Mouse (Mus musculus): ENCODE measurements around the gene Acbd5.
"Not testable (repeated sequence)": the region's sequence is repeated elsewhere in the genome, so short reads cannot be mapped to it uniquely, and the experiment has no call there.

Gene Acbd5

GRCm38 (mm10) chr2:23067552-23068369 is at the start of gene Acbd5:
Gene Acbd5 (plus strand): TSS chr2:23068167.
- peak; percentile 97 for DNase-seq (ENCODE audit: low read depth, low spot score)

GRCm38 (mm10) chr2:23019170-23019569 is 48.8 kb upstream of the Acbd5 start:
- DNase-seq (ENCODE audit: low read depth, low spot score): no peak

- no peak for DNase-seq (ENCODE audit: low read depth, low spot score)
Measured at GRCm38 (mm10) chr2:23021320-23021719, 46.6 kb upstream of the Acbd5 start.

GRCm38 (mm10) chr2:23021721-23022120 is 46.2 kb upstream of the Acbd5 start:
- no peak for DNase-seq (ENCODE audit: low read depth, low spot score)

- no peak for DNase-seq (ENCODE audit: low read depth, low spot score)
Measured at GRCm38 (mm10) chr2:23023023-23023422, 44.9 kb upstream of the Acbd5 start.

GRCm38 (mm10) chr2:23023714-23024282 is 44.2 kb upstream of the Acbd5 start:
- DNase-seq (ENCODE audit: low read depth, low spot score): no peak

- no peak for DNase-seq (ENCODE audit: low read depth, low spot score)
Measured at GRCm38 (mm10) chr2:23026379-23026778, 41.6 kb upstream of the Acbd5 start.

- no peak for DNase-seq (ENCODE audit: low read depth, low spot score)
Measured at GRCm38 (mm10) chr2:23028826-23029225, 39.1 kb upstream of the Acbd5 start.

GRCm38 (mm10) chr2:23030631-23031030 is 37.3 kb upstream of the Acbd5 start:
- no peak for DNase-seq (ENCODE audit: low read depth, low spot score)

GRCm38 (mm10) chr2:23034692-23035435 is 33.1 kb upstream of the Acbd5 start:
- DNase-seq (ENCODE audit: low read depth, low spot score): no peak

GRCm38 (mm10) chr2:23035467-23035866 is 32.5 kb upstream of the Acbd5 start:
- DNase-seq (ENCODE audit: low read depth, low spot score): no peak

- DNase-seq (ENCODE audit: low read depth, low spot score): no peak
Measured at GRCm38 (mm10) chr2:23039082-23040000, 28.6 kb upstream of the Acbd5 start.

GRCm38 (mm10) chr2:23040001-23040646 is 27.8 kb upstream of the Acbd5 start, which contains the start of gene Abi1:
Gene Abi1 (minus strand): TSS chr2:23040241.
- DNase-seq (ENCODE audit: low read depth, low spot score): peak; percentile 97

- not testable (repeated sequence) for DNase-seq (ENCODE audit: low read depth, low spot score)
Measured at GRCm38 (mm10) chr2:23040690-23041089, 27.3 kb upstream of the Acbd5 start.

- peak; percentile 30 for DNase-seq (ENCODE audit: low read depth, low spot score)
Measured at GRCm38 (mm10) chr2:23041457-23041856, 26.5 kb upstream of the Acbd5 start.

GRCm38 (mm10) chr2:23042189-23042588 is 25.8 kb upstream of the Acbd5 start:
- DNase-seq (ENCODE audit: low read depth, low spot score): no peak

GRCm38 (mm10) chr2:23045703-23046102 is 22.3 kb upstream of the Acbd5 start:
- no peak for DNase-seq (ENCODE audit: low read depth, low spot score)

GRCm38 (mm10) chr2:23048006-23048405 is 20.0 kb upstream of the Acbd5 start:
- peak; percentile 59 for DNase-seq (ENCODE audit: low read depth, low spot score)

GRCm38 (mm10) chr2:23051890-23052289 is 16.1 kb upstream of the Acbd5 start:
- DNase-seq (ENCODE audit: low read depth, low spot score): no peak

GRCm38 (mm10) chr2:23052523-23052922 is 15.4 kb upstream of the Acbd5 start:
- no peak for DNase-seq (ENCODE audit: low read depth, low spot score)

- DNase-seq (ENCODE audit: low read depth, low spot score): no peak
Measured at GRCm38 (mm10) chr2:23068370-23068737, 387 bp downstream of the Acbd5 start.

Measured in CD4-positive, CD25-positive, alpha-beta regulatory T cell, adult 2 months (primary cell).